Mouse (Mus musculus) cerebellum, postnatal 14 days (tissue): Measurements from ENCODE around the gene Pitx2.

Experiments
- DNase-seq, 2 experiments: peaks; one replicate each; pipeline ENCODE4 v3.0.0; 2021; ENCODE audit warnings: mixed read lengths in 2 of 2

Gene Pitx2

GRCm38 (mm10) chr3:129217862-129218370 lies 18.2 kb downstream of the Pitx2 start:
- peak in 1 of 2 experiments; percentile 28 for DNase-seq

GRCm38 (mm10) chr3:129218371-129218921 lies 18.8 kb downstream of the Pitx2 start:
- DNase-seq: peak in 1 of 2 experiments; percentile 30

GRCm38 (mm10) chr3:129220086-129220670 lies 20.5 kb downstream of the Pitx2 start:
- DNase-seq: peak in 1 of 2 experiments; percentile 15

GRCm38 (mm10) chr3:129220681-129221379 lies 21.2 kb downstream of the Pitx2 start:
- DNase-seq: peak in 1 of 2 experiments; percentile 15

GRCm38 (mm10) chr3:129221380-129222260 lies 21.9 kb downstream of the Pitx2 start:
- DNase-seq: no peak

GRCm38 (mm10) chr3:129222448-129223290 lies 23.0 kb downstream of the Pitx2 start:
- DNase-seq: no peak

- no peak for DNase-seq
Measured at GRCm38 (mm10) chr3:129223401-129223800, 23.7 kb downstream of the Pitx2 start.

GRCm38 (mm10) chr3:129223964-129224805 lies 24.5 kb downstream of the Pitx2 start:
- DNase-seq: no peak

GRCm38 (mm10) chr3:129224806-129225576 lies 25.3 kb downstream of the Pitx2 start:
- DNase-seq: peak in 1 of 2 experiments; percentile 13

GRCm38 (mm10) chr3:129225577-129226289 lies 26.1 kb downstream of the Pitx2 start:
- no peak for DNase-seq

GRCm38 (mm10) chr3:129226681-129227080 lies 27.0 kb downstream of the Pitx2 start:
- no peak for DNase-seq

GRCm38 (mm10) chr3:129227331-129227730 lies 27.7 kb downstream of the Pitx2 start:
- no peak for DNase-seq

GRCm38 (mm10) chr3:129238010-129238409 lies 38.3 kb downstream of the Pitx2 start:
- no peak for DNase-seq

- no peak for DNase-seq
Measured at GRCm38 (mm10) chr3:129238664-129239258, 39.1 kb downstream of the Pitx2 start.

- DNase-seq: no peak
Measured at GRCm38 (mm10) chr3:129250997-129251396, 51.3 kb downstream of the Pitx2 start.

- DNase-seq: peak; percentile 10 to 16
Measured at GRCm38 (mm10) chr3:129254246-129254645, 54.6 kb downstream of the Pitx2 start.

GRCm38 (mm10) chr3:129256283-129256682 lies 56.6 kb downstream of the Pitx2 start:
- peak; percentile 16 to 19 for DNase-seq

GRCm38 (mm10) chr3:129256766-129257165 lies 57.1 kb downstream of the Pitx2 start:
- DNase-seq: peak; percentile 10 to 30

- DNase-seq: no peak
Measured at GRCm38 (mm10) chr3:129258497-129258896, 58.8 kb downstream of the Pitx2 start.
